Mouse (Mus musculus) adrenal gland (tissue): ENCODE measurements around the gene Gas7.

ENCODE experiments used
- intact Hi-C: fragments of 180-260 bp; cut with DNase I; formaldehyde crosslinking; loops from one replicate; pipeline ENCODE4 v1.15.1; 2025

Gas7 gene

GRCm38 (mm10) chr11:67675562-67676540, 220.6 kb downstream of the Gas7 start:
- intact Hi-C loops, result loop anchor here (5.0 kb wide), 1 partner anchor 564 kb away; no protein-coding TSS in a partner anchor

- intact Hi-C loops, result loop anchor here (5.0 kb wide), 1 partner anchor 567 kb away; no protein-coding TSS in a partner anchor
Observed at GRCm38 (mm10) chr11:67679300-67679699, 224.1 kb downstream of the Gas7 start.

- intact Hi-C loops, result loop anchor here (5.0 kb wide), 1 partner anchor 568 kb away; no protein-coding TSS in a partner anchor
Observed at GRCm38 (mm10) chr11:67679930-67680329, 224.7 kb downstream of the Gas7 start.

GRCm38 (mm10) chr11:67681871-67682270, 226.6 kb downstream of the Gas7 start:
- intact Hi-C loops, result no loop called here

- intact Hi-C loops, result no loop called here
Observed at GRCm38 (mm10) chr11:67686109-67686508, 230.9 kb downstream of the Gas7 start.

GRCm38 (mm10) chr11:67694703-67695376, 239.6 kb downstream of the Gas7 start, which contains the start of gene Rcvrn:
Gene Rcvrn (plus strand): TSS chr11:67695326.
- intact Hi-C loops, result no loop called here

GRCm38 (mm10) chr11:67712976-67713375, 257.7 kb downstream of the Gas7 start:
- intact Hi-C loops, result no loop called here

- intact Hi-C loops, result no loop called here
Observed at GRCm38 (mm10) chr11:67715382-67715781, 260.1 kb downstream of the Gas7 start.

- intact Hi-C loops, result no loop called here
Observed at GRCm38 (mm10) chr11:67721485-67721884, 266.2 kb downstream of the Gas7 start.

GRCm38 (mm10) chr11:67722399-67723156, 267.3 kb downstream of the Gas7 start:
- intact Hi-C loops, result no loop called here

- intact Hi-C loops, result no loop called here
Observed at GRCm38 (mm10) chr11:67723231-67724013, 268.2 kb downstream of the Gas7 start.

GRCm38 (mm10) chr11:67727095-67727494, 271.9 kb downstream of the Gas7 start:
- intact Hi-C loops, result no loop called here

- intact Hi-C loops, result no loop called here
Observed at GRCm38 (mm10) chr11:67728726-67729125, 273.5 kb downstream of the Gas7 start.

- intact Hi-C loops, result no loop called here
Observed at GRCm38 (mm10) chr11:67731056-67731455, 275.8 kb downstream of the Gas7 start.

GRCm38 (mm10) chr11:67733726-67734125, 278.5 kb downstream of the Gas7 start:
- intact Hi-C loops, result no loop called here

- intact Hi-C loops, result no loop called here
Observed at GRCm38 (mm10) chr11:67734597-67734996, 279.4 kb downstream of the Gas7 start.

GRCm38 (mm10) chr11:67738345-67738744, 283.1 kb downstream of the Gas7 start:
- intact Hi-C loops, result no loop called here
